ENCODE assay signal across 8 mouse cellular contexts in genomic region chrX:93674432-93674831, GRCm38 (mm10). TPM values are rescaled to one million over a fixed set of nuclear protein-coding genes. Genes with fewer than 3 reads are reported as not detected.
A peak's percentile ranks its signal among the peaks of the same experiment; 100 is the strongest.
DNase-seq lines count a peak whose midpoint lies in the region; ATAC-seq and TF ChIP-seq lines count a peak whose summit lies in the region.

No protein-coding gene starts in this region.

- no peak for DNase-seq in heart, postnatal 14 days
- peak; percentile 6 for DNase-seq in NIH3T3 (ENCODE audit: low read depth)
- no peak for DNase-seq in adrenal gland, postnatal 10 days
- no peak for DNase-seq in kidney, adult 2 months

- intact Hi-C loops in heart, postnatal 14 days (cut with DNase I) = no loop called here

- H3K36me3 ChIP-seq in heart, embryonic 11.5 days (ENCODE audit: control insufficient read depth, insufficient read depth, low read length) = no peaks in the 10 kb centered on the region
- H3K36me3 ChIP-seq in hindbrain, embryonic 13.5 days = no peaks in the 10 kb centered on the region
- H3K36me3 ChIP-seq in kidney, adult 2 months (ENCODE audit: control insufficient read depth, insufficient read depth, low read length) = no peaks in the 10 kb centered on the region

- no peaks in the 10 kb centered on the region for H3K9me3 ChIP-seq in heart, embryonic 11.5 days (replicated peaks; ENCODE audit: control insufficient read depth, low read length)
- H3K9me3 ChIP-seq in hindbrain, embryonic 13.5 days = no peaks in the 10 kb centered on the region

- no peak overlapping the region for H3K4me3 ChIP-seq in heart, embryonic 11.5 days (ENCODE audit: low read depth, low read length)
- H3K4me3 ChIP-seq in hindbrain, embryonic 13.5 days = peak overlapping the region; percentile 43
- no peak overlapping the region for H3K4me3 ChIP-seq in kidney, adult 2 months (ENCODE audit: insufficient read depth, low read depth, low read length)

- H3K27ac ChIP-seq in heart, embryonic 11.5 days (ENCODE audit: low read depth, low read length) = peak overlapping the region; percentile 82
- peak overlapping the region; percentile 94 for H3K27ac ChIP-seq in hindbrain, embryonic 13.5 days
- H3K27ac ChIP-seq in kidney, adult 2 months (ENCODE audit: insufficient read depth, low read depth, low read length) = no peak overlapping the region

- no peak for TF ChIP-seq POLR2A in kidney, adult 2 months (IDR thresholded peaks at IDR 0.05; ENCODE audit: low read depth, low read length)

- WGBS in heart, embryonic 11.5 days (ENCODE audit: insufficient replicate concordance) = 39% methylated on average over 3 of the region's 3 CpGs
- WGBS in hindbrain, embryonic 13.5 days = 51% methylated on average over 3 of the region's 3 CpGs
- 26% methylated on average over 3 of the region's 3 CpGs for WGBS in kidney, adult 2 months

- no peaks in the 10 kb centered on the region for H3K4me1 ChIP-seq in heart, embryonic 11.5 days (ENCODE audit: control insufficient read depth, insufficient read depth, low read length)
- peaks cover 8% of the 10 kb centered on the region for H3K4me1 ChIP-seq in hindbrain, embryonic 13.5 days (replicated peaks)
- no peaks in the 10 kb centered on the region for H3K4me1 ChIP-seq in kidney, adult 2 months (ENCODE audit: control insufficient read depth, insufficient read depth, low read length)

- H3K4me2 ChIP-seq in heart, embryonic 11.5 days = peak overlapping the region; percentile 64
- peak overlapping the region; percentile 52 for H3K4me2 ChIP-seq in hindbrain, embryonic 13.5 days

- TF ChIP-seq CTCF in kidney, adult 2 months (conservative IDR thresholded peaks at IDR 0.05; ENCODE audit: insufficient read depth, insufficient read length, low read depth, low read length) = no peak

- no peak; the same call in 1 of the 2 replicates for ATAC-seq in heart, embryonic 11.5 days (replicated peaks; ENCODE audit: insufficient number of reproducible peaks, low FRiP score, low TSS enrichment)
- ATAC-seq in hindbrain, embryonic 13.5 days (ENCODE audit: low FRiP score) = peak; percentile 37
- ATAC-seq in megakaryocyte-erythroid progenitor cell, adult 5-6 weeks (replicated peaks; ENCODE audit: low FRiP score, low TSS enrichment, poor library complexity, severe bottlenecking) = peak; percentile 14; the same call in 1 of the 2 replicates
- ATAC-seq in CD4-positive, CD25-positive, alpha-beta regulatory T cell, adult 4 months = no peak

- no peaks in the 10 kb centered on the region for H3K27me3 ChIP-seq in heart, embryonic 11.5 days (ENCODE audit: control insufficient read depth, insufficient read depth, low read length)
- H3K27me3 ChIP-seq in hindbrain, embryonic 13.5 days = no peaks in the 10 kb centered on the region
- H3K27me3 ChIP-seq in kidney, adult 2 months (replicated peaks; ENCODE audit: control insufficient read depth, insufficient read depth, low read length) = no peaks in the 10 kb centered on the region

- no peak overlapping the region for H3K9ac ChIP-seq in heart, embryonic 11.5 days (ENCODE audit: low read depth, low read length)
- no peak overlapping the region; the same call in 1 of the 2 replicates for H3K9ac ChIP-seq in hindbrain, embryonic 13.5 days

RNA-seq across cellular contexts. Expression of gene Pcyt1b, which starts 19.8 kb away (rescaled TPM):
- 2.7 and 3.4 TPM in 2 replicates for polyA plus RNA-seq in heart, embryonic 11.5 days (2014; fragmentation: Nextera tagmentation; extraction: Ambion mirVana)
- under 1 TPM; 0.22 to 0.33 TPM for total RNA-seq in heart, postnatal 14 days (2021)
- polyA plus RNA-seq in hindbrain, embryonic 13.5 days (2015; fragmentation: Nextera tagmentation; extraction: Ambion mirVana) = 21.6 and 23.1 TPM in 2 replicates
- total RNA-seq in megakaryocyte-erythroid progenitor cell, adult 5-6 weeks (2014; fragmentation: Nextera tagmentation) = 8.0 and 10.8 TPM in 2 replicates
- total RNA-seq in megakaryocyte-erythroid progenitor cell, adult 5-6 weeks (2017) = 8.1 and 31.5 TPM in 2 replicates
- polyA plus RNA-seq in CD4-positive, CD25-positive, alpha-beta regulatory T cell, adult 4 months (2017; shearing (Covaris generic)) = 1 to 10 TPM; 1.7 to 2.2 TPM
- 1 to 10 TPM; 1.3 to 1.9 TPM for total RNA-seq in adrenal gland, postnatal 10 days (2021)
- 0.05 and 0.11 TPM in 2 replicates for polyA plus RNA-seq in kidney, adult 2 months (2012; rRNA removed)

RNA-seq across cellular contexts. Expression of gene Pola1, which starts 42.5 kb away (rescaled TPM):
- 13.5 and 13.7 TPM in 2 replicates for polyA plus RNA-seq in heart, embryonic 11.5 days (2014; fragmentation: Nextera tagmentation; extraction: Ambion mirVana)
- 1 to 10 TPM; 5.5 to 7.9 TPM for total RNA-seq in heart, postnatal 14 days (2021)
- 5.4 and 6.0 TPM in 2 replicates for polyA plus RNA-seq in hindbrain, embryonic 13.5 days (2015; fragmentation: Nextera tagmentation; extraction: Ambion mirVana)
- total RNA-seq in megakaryocyte-erythroid progenitor cell, adult 5-6 weeks (2014; fragmentation: Nextera tagmentation) = 63.1 and 65.0 TPM in 2 replicates
- total RNA-seq in megakaryocyte-erythroid progenitor cell, adult 5-6 weeks (2017) = 117 and 131 TPM in 2 replicates
- 1 to 10 TPM; 8.1 to 8.6 TPM for polyA plus RNA-seq in CD4-positive, CD25-positive, alpha-beta regulatory T cell, adult 4 months (2017; shearing (Covaris generic))
- total RNA-seq in adrenal gland, postnatal 10 days (2021) = 10 to 100 TPM; 17.1 to 23.3 TPM
- 0.26 and 0.45 TPM in 2 replicates for polyA plus RNA-seq in kidney, adult 2 months (2012; rRNA removed)

Comparison
In these comparisons a context has a peak if more than half of its experiments do, and no peak if none do; other contexts are left out.
1. ATAC-seq: peak in hindbrain, embryonic 13.5 days (single experiment) and megakaryocyte-erythroid progenitor cell, adult 5-6 weeks (single experiment); none in heart, embryonic 11.5 days (single experiment) and CD4-positive, CD25-positive, alpha-beta regulatory T cell, adult 4 months (single experiment).